Mouse (Mus musculus): ENCODE measurements around the gene Cep57l1. TPM values are rescaled to one million over a fixed set of nuclear protein-coding genes. Genes with fewer than 3 reads are reported as not detected.
A peak's percentile ranks its signal among the peaks of the same experiment; 100 is the strongest.

Gene Cep57l1
- polyA plus RNA-seq, 1 experiment from 2014 or later = 10.3 TPM

- Histone ChIP-seq H3K27ac (ENCODE audit: low read length) (no peak overlapping the region), H3K4me3 (ENCODE audit: low read depth, low read length) (no peak overlapping the region), H3K4me1 (ENCODE audit: control insufficient read depth, low read depth, low read length) (no peaks in the 10 kb centered on the region), H3K9ac (ENCODE audit: low read depth, low read length) (no peak overlapping the region), H3K9me3 (replicated peaks; ENCODE audit: control insufficient read depth, low read length) (no peaks in the 10 kb centered on the region), H3K27me3 (ENCODE audit: control insufficient read depth, insufficient read depth, low read depth, low read length) (no peaks in the 10 kb centered on the region), H3K36me3 (ENCODE audit: control insufficient read depth, insufficient read depth) (peaks cover 3% of the 10 kb centered on the region), H3K4me2 (ENCODE audit: low read depth, low read length) (no peak overlapping the region)
- no peak for ATAC-seq (ENCODE audit: low read depth)
- WGBS (ENCODE audit: insufficient replicate concordance) = 84% methylated on average over 16 of the region's 16 CpGs
Observed at GRCm38 (mm10) chr10:41737245-41737644, 72.4 kb downstream of the Cep57l1 start.

GRCm38 (mm10) chr10:41735398-41735797 is 74.3 kb downstream of the Cep57l1 start:
- Histone ChIP-seq H3K9me3 (replicated peaks; ENCODE audit: control insufficient read depth, low read length) (no peaks in the 10 kb centered on the region), H3K4me2 (ENCODE audit: low read depth, low read length) (no peak overlapping the region), H3K27ac (ENCODE audit: low read length) (no peak overlapping the region), H3K9ac (ENCODE audit: low read depth, low read length) (no peak overlapping the region), H3K4me1 (ENCODE audit: control insufficient read depth, low read depth, low read length) (no peaks in the 10 kb centered on the region), H3K4me3 (ENCODE audit: low read depth, low read length) (no peak overlapping the region), H3K27me3 (ENCODE audit: control insufficient read depth, insufficient read depth, low read depth, low read length) (no peaks in the 10 kb centered on the region), H3K36me3 (ENCODE audit: control insufficient read depth, insufficient read depth) (peaks cover 6% of the 10 kb centered on the region)
- no peak for ATAC-seq (ENCODE audit: low read depth)
- 82% methylated on average over 6 of the region's 6 CpGs for WGBS (ENCODE audit: insufficient replicate concordance)

- Histone ChIP-seq H3K4me1 (ENCODE audit: control insufficient read depth, low read depth, low read length) (no peaks in the 10 kb centered on the region), H3K9ac (ENCODE audit: low read depth, low read length) (no peak overlapping the region), H3K4me3 (ENCODE audit: low read depth, low read length) (no peak overlapping the region), H3K27ac (ENCODE audit: low read length) (no peak overlapping the region), H3K4me2 (ENCODE audit: low read depth, low read length) (no peak overlapping the region), H3K27me3 (ENCODE audit: control insufficient read depth, insufficient read depth, low read depth, low read length) (no peaks in the 10 kb centered on the region), H3K9me3 (replicated peaks; ENCODE audit: control insufficient read depth, low read length) (no peaks in the 10 kb centered on the region), H3K36me3 (ENCODE audit: control insufficient read depth, insufficient read depth) (peaks cover 5% of the 10 kb centered on the region)
- 91% methylated on average over 3 of the region's 3 CpGs for WGBS (ENCODE audit: insufficient replicate concordance)
- ATAC-seq (ENCODE audit: low read depth) = no peak
Observed at GRCm38 (mm10) chr10:41733214-41733613, 76.5 kb downstream of the Cep57l1 start.

GRCm38 (mm10) chr10:41731932-41732331 is 77.7 kb downstream of the Cep57l1 start:
- Histone ChIP-seq H3K27me3 (ENCODE audit: control insufficient read depth, insufficient read depth, low read depth, low read length) (no peaks in the 10 kb centered on the region), H3K9me3 (replicated peaks; ENCODE audit: control insufficient read depth, low read length) (peaks cover 4% of the 10 kb centered on the region; the same call in 1 of the 2 replicates), H3K4me2 (ENCODE audit: low read depth, low read length) (no peak overlapping the region), H3K4me3 (ENCODE audit: low read depth, low read length) (no peak overlapping the region), H3K27ac (ENCODE audit: low read length) (no peak overlapping the region), H3K9ac (ENCODE audit: low read depth, low read length) (no peak overlapping the region), H3K36me3 (ENCODE audit: control insufficient read depth, insufficient read depth) (peaks cover 10% of the 10 kb centered on the region), H3K4me1 (ENCODE audit: control insufficient read depth, low read depth, low read length) (no peaks in the 10 kb centered on the region)
- 74% methylated on average over 4 of the region's 4 CpGs for WGBS (ENCODE audit: insufficient replicate concordance)
- ATAC-seq (ENCODE audit: low read depth) = no peak

- Histone ChIP-seq H3K4me3 (ENCODE audit: low read depth, low read length) (no peak overlapping the region), H3K36me3 (ENCODE audit: control insufficient read depth, insufficient read depth) (peaks cover 10% of the 10 kb centered on the region), H3K9ac (ENCODE audit: low read depth, low read length) (no peak overlapping the region), H3K9me3 (replicated peaks; ENCODE audit: control insufficient read depth, low read length) (peaks cover 4% of the 10 kb centered on the region; the same call in 1 of the 2 replicates), H3K27me3 (ENCODE audit: control insufficient read depth, insufficient read depth, low read depth, low read length) (no peaks in the 10 kb centered on the region), H3K4me2 (ENCODE audit: low read depth, low read length) (no peak overlapping the region), H3K27ac (ENCODE audit: low read length) (no peak overlapping the region), H3K4me1 (ENCODE audit: control insufficient read depth, low read depth, low read length) (no peaks in the 10 kb centered on the region)
- 84% methylated on average over 10 of the region's 10 CpGs for WGBS (ENCODE audit: insufficient replicate concordance)
- ATAC-seq (ENCODE audit: low read depth) = no peak
Observed at GRCm38 (mm10) chr10:41730746-41731145, 78.9 kb downstream of the Cep57l1 start.

- no peak for ATAC-seq (ENCODE audit: low read depth)
- 85% methylated on average over 9 of the region's 9 CpGs for WGBS (ENCODE audit: insufficient replicate concordance)
- H3K27ac ChIP-seq (ENCODE audit: low read length) = no peak overlapping the region
- H3K4me2 ChIP-seq (ENCODE audit: low read depth, low read length) = no peak overlapping the region
- H3K4me3 ChIP-seq (ENCODE audit: low read depth, low read length) = no peak overlapping the region
- no peaks in the 10 kb centered on the region for H3K4me1 ChIP-seq (ENCODE audit: control insufficient read depth, low read depth, low read length)
- no peak overlapping the region for H3K9ac ChIP-seq (ENCODE audit: low read depth, low read length)
- H3K9me3 ChIP-seq (replicated peaks; ENCODE audit: control insufficient read depth, low read length) = peaks cover 4% of the 10 kb centered on the region; the same call in 1 of the 2 replicates
- H3K27me3 ChIP-seq (ENCODE audit: control insufficient read depth, insufficient read depth, low read depth, low read length) = no peaks in the 10 kb centered on the region
- peaks cover 12% of the 10 kb centered on the region for H3K36me3 ChIP-seq (ENCODE audit: control insufficient read depth, insufficient read depth)
Observed at GRCm38 (mm10) chr10:41726215-41726614, 83.5 kb downstream of the Cep57l1 start.

GRCm38 (mm10) chr10:41719587-41719986 is 90.1 kb downstream of the Cep57l1 start:
- Histone ChIP-seq H3K9me3 (replicated peaks; ENCODE audit: control insufficient read depth, low read length) (no peaks in the 10 kb centered on the region), H3K27ac (ENCODE audit: low read length) (no peak overlapping the region), H3K4me2 (ENCODE audit: low read depth, low read length) (no peak overlapping the region), H3K9ac (ENCODE audit: low read depth, low read length) (no peak overlapping the region), H3K27me3 (ENCODE audit: control insufficient read depth, insufficient read depth, low read depth, low read length) (no peaks in the 10 kb centered on the region), H3K4me3 (ENCODE audit: low read depth, low read length) (no peak overlapping the region), H3K36me3 (ENCODE audit: control insufficient read depth, insufficient read depth) (0 out of 2 replicates have a peak, but pooled peaks cover 3% of the 10 kb centered on the region), H3K4me1 (ENCODE audit: control insufficient read depth, low read depth, low read length) (no peaks in the 10 kb centered on the region)
- no peak for ATAC-seq (ENCODE audit: low read depth)
- 91% methylated on average over 9 of the region's 9 CpGs for WGBS (ENCODE audit: insufficient replicate concordance)

GRCm38 (mm10) chr10:41716029-41716897 is 93.4 kb downstream of the Cep57l1 start, which contains the start of gene Ccdc162:
Gene Ccdc162 (minus strand): TSS chr10:41716634.
- H3K9ac ChIP-seq (ENCODE audit: low read depth, low read length) = no peak within 1 kb of the TSS
- H3K9me3 ChIP-seq (replicated peaks; ENCODE audit: control insufficient read depth, low read length) = no peaks in the 10 kb centered on the region
- H3K4me3 ChIP-seq (ENCODE audit: low read depth, low read length) = no peak within 1 kb of the TSS
- no peak within 1 kb of the TSS for H3K27ac ChIP-seq (ENCODE audit: low read length)
- 0 out of 2 replicates have a peak, but pooled peaks have one; percentile 30 for ATAC-seq (ENCODE audit: low read depth)
- WGBS (ENCODE audit: insufficient replicate concordance) = 69% methylated on average over 15 of the region's 15 CpGs
- H3K4me2 ChIP-seq (ENCODE audit: low read depth, low read length) = no peak within 1 kb of the TSS
- H3K36me3 ChIP-seq (ENCODE audit: control insufficient read depth, insufficient read depth) = 0 out of 2 replicates have a peak, but pooled peaks cover 1% of the 10 kb centered on the region
- no peaks in the 10 kb centered on the region for H3K4me1 ChIP-seq (ENCODE audit: control insufficient read depth, low read depth, low read length)
- no peaks in the 10 kb centered on the region for H3K27me3 ChIP-seq (ENCODE audit: control insufficient read depth, insufficient read depth, low read depth, low read length)

- ATAC-seq (ENCODE audit: low read depth) = no peak
- Histone ChIP-seq H3K4me3 (ENCODE audit: low read depth, low read length) (no peak overlapping the region), H3K27me3 (ENCODE audit: control insufficient read depth, insufficient read depth, low read depth, low read length) (no peaks in the 10 kb centered on the region), H3K4me1 (ENCODE audit: control insufficient read depth, low read depth, low read length) (no peaks in the 10 kb centered on the region), H3K27ac (ENCODE audit: low read length) (no peak overlapping the region), H3K4me2 (ENCODE audit: low read depth, low read length) (no peak overlapping the region), H3K9ac (ENCODE audit: low read depth, low read length) (no peak overlapping the region), H3K36me3 (ENCODE audit: control insufficient read depth, insufficient read depth) (no peaks in the 10 kb centered on the region), H3K9me3 (replicated peaks; ENCODE audit: control insufficient read depth, low read length) (no peaks in the 10 kb centered on the region)
- WGBS (ENCODE audit: insufficient replicate concordance) = 87% methylated on average over 14 of the region's 14 CpGs
Observed at GRCm38 (mm10) chr10:41715557-41715956, 94.1 kb downstream of the Cep57l1 start.
